Mouse (Mus musculus) liver, postnatal 0 days (tissue): ENCODE results near the gene Rpl5. TPM values are rescaled to one million over a fixed set of nuclear protein-coding genes. Genes with fewer than 3 reads are reported as not detected.
"Not testable (repeated sequence)": the region's sequence is repeated elsewhere in the genome, so short reads cannot be mapped to it uniquely, and the experiment has no call there.

Source experiments
- ATAC-seq: fragments of 200-750 bp; cut with Nextera tagmentation; 2 replicates; pipeline ENCODE4 v1.8.0; 2017; ENCODE audit warnings: mild to moderate bottlenecking, moderate library complexity
- DNase-seq: peaks from one replicate; pipeline ENCODE4 v3.0.0-alpha.2; 2016
- H3K27ac ChIP-seq: fragments of 300-500 bp; sonication (generic); 2 replicates; pipeline ENCODE4 v1.5.1; 2014; ENCODE audit warnings: antibody characterized with exemption, moderate library complexity, mild to moderate bottlenecking, low read depth
- H3K27me3 ChIP-seq: fragments of 300-500 bp; sonication (generic); 2 replicates; pipeline ENCODE4 v1.6.1; 2014; ENCODE audit warnings: low read length, control low read depth, mixed read lengths; ENCODE audit not compliant: insufficient read depth
- H3K36me3 ChIP-seq: fragments of 300-500 bp; sonication (generic); replicated peaks from 2 replicates; pipeline ENCODE4 v1.6.1; 2014; ENCODE audit warnings: mild to moderate bottlenecking, control low read depth, low read length, moderate library complexity, mixed read lengths; ENCODE audit not compliant: insufficient read depth
- H3K4me1 ChIP-seq: fragments of 300-500 bp; sonication (generic); 2 replicates; pipeline ENCODE4 v1.6.1; 2014; ENCODE audit warnings: antibody characterized with exemption, mild to moderate bottlenecking, control low read depth; ENCODE audit not compliant: insufficient read depth
- H3K4me2 ChIP-seq: fragments of 300-500 bp; sonication (generic); 2 replicates; pipeline ENCODE4 v1.6.1; 2014; ENCODE audit warnings: low read depth, mild to moderate bottlenecking, low read length, moderate library complexity, mixed read lengths
- H3K4me3 ChIP-seq: fragments of 300-500 bp; sonication (generic); 2 replicates; pipeline ENCODE4 v1.5.1; 2014; ENCODE audit warnings: low read depth, low read length
- H3K9ac ChIP-seq: fragments of 300-500 bp; sonication (generic); replicated peaks from 2 replicates; pipeline ENCODE4 v1.6.1; 2014; ENCODE audit warnings: mild to moderate bottlenecking, moderate library complexity
- H3K9me3 ChIP-seq: fragments of 300-500 bp; sonication (generic); 2 replicates; pipeline ENCODE4 v1.6.1; 2016; ENCODE audit warnings: mild to moderate bottlenecking, control low read depth, low read length, mixed read lengths
- CTCF ChIP-seq: sonication (generic); IDR thresholded peaks from 2 replicates; pipeline ENCODE4 v1.5.1; 2016; ENCODE audit warnings: antibody characterized with exemption, low read depth
- EP300 ChIP-seq: IDR thresholded peaks from 2 replicates; pipeline ENCODE4 v1.6.1; 2016; ENCODE audit warnings: antibody characterized with exemption, low read depth, mild to moderate bottlenecking
- WGBS: fragments of 180-500 bp; shearing (Covaris S2); extraction: QIAGEN DNeasy Blood & Tissue Kit; methylation state at CpG from one replicate; pipeline ENCODE4 v1.1.7; 2014; ENCODE audit not compliant: insufficient replicate concordance; 5-methylcytosine and 5-hydroxymethylcytosine counted together
- polyA plus RNA-seq: library from polyadenylated mRNA; unstranded; fragments of >200 nt; fragmentation: Nextera tagmentation; extraction: Ambion mirVana; gene quantifications from 2 replicates; pipeline ENCODE4 v1.2.1, GENCODE M21; 2015

Rpl5 gene
- polyA plus RNA-seq, 1 experiment from 2014 or later, result 20.2 TPM

DNA sequence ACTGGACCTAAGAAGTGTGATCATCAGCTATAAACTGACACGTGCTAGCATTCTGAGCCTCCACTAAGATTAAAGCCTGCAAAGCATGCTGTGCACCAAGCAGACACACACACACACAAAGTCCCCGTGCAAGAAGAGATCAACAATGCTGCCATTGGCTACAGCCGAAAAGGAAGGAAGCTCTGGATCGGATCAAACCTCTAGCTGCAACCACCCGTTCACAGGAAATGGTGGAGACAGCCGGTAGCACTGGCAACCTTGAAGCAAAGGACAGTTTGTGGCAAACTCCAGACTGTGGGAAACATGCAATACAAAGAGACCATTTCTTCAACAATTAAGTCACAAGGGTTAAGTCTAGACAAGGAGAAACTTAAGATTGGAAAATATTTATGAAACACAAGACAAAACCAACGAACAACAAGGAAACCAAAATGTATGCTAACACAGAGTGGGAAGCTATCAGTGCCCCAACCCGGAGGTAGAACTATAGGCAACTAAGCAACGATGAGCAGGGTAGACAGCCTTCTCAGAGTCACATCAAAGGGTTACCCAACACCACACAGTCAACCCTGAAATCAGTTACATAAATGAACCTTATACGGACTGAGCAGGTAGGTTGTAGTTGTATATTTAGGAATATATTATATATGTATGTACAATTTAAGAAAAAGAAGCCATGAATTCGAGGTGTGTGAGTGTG is 26.4 kb downstream of the Rpl5 start:
- DNase-seq (peak; percentile 21), ATAC-seq (peak; percentile 33; the same call in 1 of the 2 replicates)
- no peaks in the 10 kb centered on the region for H3K9me3 ChIP-seq
- no peak for TF ChIP-seq CTCF
- TF ChIP-seq EP300, result no peak
- 31% methylated on average over 11 of the region's 11 CpGs for WGBS
- H3K9ac ChIP-seq, result no peak overlapping the region
- H3K27me3 ChIP-seq, result no peaks in the 10 kb centered on the region
- H3K4me2 ChIP-seq, result peak overlapping the region; percentile 33
- no peaks in the 10 kb centered on the region; the same call in 1 of the 2 replicates for H3K4me1 ChIP-seq
- no peak overlapping the region for H3K4me3 ChIP-seq
- peak overlapping the region; percentile 44; the same call in 1 of the 2 replicates for H3K27ac ChIP-seq
- no peaks in the 10 kb centered on the region for H3K36me3 ChIP-seq

DNA sequence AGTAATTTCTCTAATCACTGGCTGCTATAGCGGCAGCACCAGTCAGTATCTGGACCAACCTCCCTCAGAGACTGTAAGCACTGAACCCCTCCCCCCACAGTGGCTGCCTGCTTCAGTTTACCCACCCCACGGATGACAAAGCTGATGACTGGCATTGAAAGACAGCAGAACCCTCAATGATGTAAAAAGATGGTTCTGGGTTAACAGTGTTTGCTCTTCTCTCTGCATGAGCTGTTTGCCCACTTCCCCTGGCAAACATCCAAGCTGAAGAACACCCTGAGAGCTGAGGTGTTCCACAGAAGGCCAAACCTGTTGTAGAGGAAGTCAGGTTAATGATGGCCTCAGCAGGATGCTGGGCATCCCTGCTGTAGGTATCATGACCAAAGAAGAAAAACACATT is 32.3 kb downstream of the Rpl5 start:
- ATAC-seq (no peak), DNase-seq (no peak)
- Histone ChIP-seq H3K36me3 (no peaks in the 10 kb centered on the region), H3K4me2 (no peak overlapping the region), H3K4me3 (no peak overlapping the region), H3K27ac (no peak overlapping the region), H3K27me3 (no peaks in the 10 kb centered on the region), H3K9ac (no peak overlapping the region), H3K4me1 (no peaks in the 10 kb centered on the region), H3K9me3 (no peaks in the 10 kb centered on the region)
- no peak for TF ChIP-seq CTCF
- TF ChIP-seq EP300, result no peak
- WGBS, result 40% methylated on average over 2 of the region's 2 CpGs

DNA sequence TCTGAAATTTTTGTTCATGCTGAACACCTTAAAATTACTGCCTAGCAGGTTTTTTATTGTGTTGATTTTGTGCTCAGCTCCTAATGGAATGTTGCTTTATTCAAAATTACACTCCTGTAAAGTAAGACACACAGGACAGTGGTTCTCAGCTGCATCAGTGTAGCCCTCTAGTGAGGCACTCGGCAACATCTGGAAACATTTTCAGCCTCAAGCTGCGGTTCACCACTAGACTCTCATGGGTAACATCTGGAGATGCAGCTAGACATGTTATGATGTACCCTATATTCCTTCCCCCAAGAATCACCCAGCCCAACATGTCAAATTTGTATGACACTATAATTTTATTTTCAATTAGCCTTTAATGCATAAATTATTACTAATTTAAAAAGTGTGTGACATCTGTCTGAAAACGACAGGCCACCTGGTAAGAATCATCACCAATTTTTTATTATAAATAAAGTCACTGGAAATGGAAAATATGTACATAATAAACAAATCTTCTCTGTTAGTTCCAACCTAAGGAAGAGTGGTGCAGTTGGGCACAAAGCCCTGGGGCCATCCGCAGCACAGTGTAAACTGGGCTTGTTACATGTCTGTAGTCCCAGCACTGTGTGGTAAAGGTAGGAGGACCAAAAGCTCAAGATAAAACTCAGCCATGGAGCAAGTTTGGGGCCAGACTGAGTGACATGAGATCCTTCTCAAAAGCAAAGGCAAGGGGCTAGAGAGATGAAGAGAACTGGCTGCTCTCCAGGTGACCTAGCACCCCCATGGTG is 33.1 kb downstream of the Rpl5 start:
- ATAC-seq, result no peak
- no peaks in the 10 kb centered on the region for H3K4me1 ChIP-seq
- no peak overlapping the region for H3K4me3 ChIP-seq
- TF ChIP-seq EP300 (no peak), CTCF (no peak)
- no peak overlapping the region for H3K9ac ChIP-seq
- H3K4me2 ChIP-seq, result no peak overlapping the region
- WGBS, result 82% methylated on average over 4 of the region's 4 CpGs
- no peaks in the 10 kb centered on the region for H3K36me3 ChIP-seq
- no peaks in the 10 kb centered on the region for H3K9me3 ChIP-seq
- no peak for DNase-seq
- H3K27me3 ChIP-seq, result no peaks in the 10 kb centered on the region
- H3K27ac ChIP-seq, result no peak overlapping the region

DNA sequence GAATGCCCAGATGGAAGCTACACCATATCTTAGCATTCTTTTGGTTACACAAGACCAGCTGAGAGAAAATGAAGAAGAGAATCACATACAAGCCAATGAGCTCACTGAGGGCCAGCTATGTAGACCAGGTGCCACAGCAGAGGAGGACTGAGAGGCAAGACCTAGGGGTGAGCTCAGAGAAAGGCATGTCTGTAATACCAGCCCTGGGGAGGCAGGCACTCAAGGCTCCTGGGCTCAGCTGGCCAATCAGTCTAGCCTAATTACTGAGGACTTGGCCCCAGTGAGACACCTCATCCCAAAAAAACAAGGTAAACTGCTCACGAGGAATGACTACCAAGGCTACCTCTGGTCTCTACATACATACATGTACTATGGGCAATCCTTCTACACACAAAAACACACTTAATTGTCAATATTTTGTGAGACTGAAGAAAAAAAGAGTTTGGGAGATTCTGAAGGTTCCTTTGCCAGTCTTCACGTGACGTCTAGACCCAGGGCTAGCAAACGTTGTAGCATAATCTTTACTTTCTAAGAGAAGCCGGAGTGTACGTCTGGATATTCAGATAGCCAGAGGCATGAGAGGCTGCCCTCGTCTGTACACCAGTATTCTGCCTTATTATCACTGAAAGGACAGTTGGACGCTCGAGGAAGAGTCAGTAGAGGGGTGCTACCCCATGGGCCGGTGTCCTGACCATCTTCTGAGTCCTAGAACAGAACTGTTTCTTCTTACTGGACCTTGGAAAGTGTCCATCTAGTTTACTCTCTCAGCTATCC is 34.7 kb downstream of the Rpl5 start:
- Histone ChIP-seq H3K27ac (no peak overlapping the region), H3K9ac (no peak overlapping the region), H3K4me2 (no peak overlapping the region), H3K36me3 (no peaks in the 10 kb centered on the region), H3K4me3 (no peak overlapping the region), H3K9me3 (no peaks in the 10 kb centered on the region), H3K27me3 (no peaks in the 10 kb centered on the region), H3K4me1 (no peaks in the 10 kb centered on the region)
- DNase-seq, result no peak
- TF ChIP-seq EP300 (no peak), CTCF (no peak)
- WGBS, result 73% methylated on average over 10 of the region's 10 CpGs
- no peak for ATAC-seq

DNA sequence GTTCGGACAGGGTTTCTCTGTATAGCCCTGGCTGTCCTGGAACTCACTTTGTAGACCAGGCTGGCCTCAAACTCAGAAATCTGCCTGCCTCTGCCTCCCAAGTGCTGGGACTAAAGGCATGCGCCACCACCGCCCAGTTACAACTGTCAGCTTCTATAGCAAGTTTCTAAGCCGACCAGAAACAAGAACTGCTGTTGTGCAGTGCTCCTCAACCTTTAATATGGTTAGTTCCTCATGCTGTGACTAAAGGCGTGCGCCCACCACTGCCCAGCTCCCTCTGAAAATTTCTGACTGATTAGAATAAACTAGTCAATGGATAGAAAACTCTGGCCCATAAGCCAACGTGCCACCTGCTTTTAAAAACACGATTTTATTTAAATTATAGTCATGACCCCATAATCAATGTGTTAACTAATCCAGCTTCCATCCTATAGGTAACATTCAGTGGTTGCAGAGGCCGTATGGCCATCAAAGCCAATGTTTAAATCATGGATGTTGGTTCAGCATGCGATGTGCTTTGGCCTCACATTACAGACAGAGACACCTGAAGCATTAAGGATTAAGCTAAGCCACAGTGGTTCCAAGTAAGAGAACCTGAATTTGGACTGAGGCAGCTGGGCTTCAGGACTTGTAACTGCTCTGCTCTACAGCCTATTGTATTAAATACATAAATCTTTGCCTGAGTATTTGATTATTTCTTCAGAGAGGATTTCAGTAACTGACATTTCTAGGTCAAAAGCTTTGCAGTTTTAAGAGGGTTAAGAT is 36.5 kb downstream of the Rpl5 start:
- no peaks in the 10 kb centered on the region for H3K36me3 ChIP-seq
- H3K4me3 ChIP-seq, result no peak overlapping the region
- TF ChIP-seq EP300 (no peak), CTCF (no peak)
- no peaks in the 10 kb centered on the region for H3K9me3 ChIP-seq
- H3K4me2 ChIP-seq, result no peak overlapping the region
- H3K4me1 ChIP-seq, result no peaks in the 10 kb centered on the region
- H3K27ac ChIP-seq, result no peak overlapping the region
- ATAC-seq (no peak), DNase-seq (no peak)
- 79% methylated on average over 10 of the region's 10 CpGs for WGBS
- H3K27me3 ChIP-seq, result no peaks in the 10 kb centered on the region
- H3K9ac ChIP-seq, result no peak overlapping the region

- WGBS, result 70% methylated on average over 1 of the region's 1 CpGs
- not testable (repeated sequence) for H3K27me3 ChIP-seq, H3K4me1 ChIP-seq, H3K4me2 ChIP-seq, ATAC-seq, H3K9me3 ChIP-seq, H3K4me3 ChIP-seq, H3K36me3 ChIP-seq, H3K9ac ChIP-seq, DNase-seq, H3K27ac ChIP-seq
These were observed 38.2 kb downstream of the Rpl5 start for GRCm38 (mm10) chr5:107938483-107938882.
